Mouse (Mus musculus) thymus, postnatal 25 days (tissue): ENCODE measurements at regions not wholly inside any gene's neighbourhood (a gene's known extent, or its start where the extent isn't known, plus 50 kb on each side); places are given as distances from the start of the nearest gene placed in this dataset.

ENCODE experiments used
- DNase-seq: peaks from one replicate; pipeline ENCODE4 v3.0.0; 2022

- DNase-seq = no peak
Observed at GRCm38 (mm10) chr15:51403581-51403980, 2481.1 kb upstream of the Gm7489 start.

DNA sequence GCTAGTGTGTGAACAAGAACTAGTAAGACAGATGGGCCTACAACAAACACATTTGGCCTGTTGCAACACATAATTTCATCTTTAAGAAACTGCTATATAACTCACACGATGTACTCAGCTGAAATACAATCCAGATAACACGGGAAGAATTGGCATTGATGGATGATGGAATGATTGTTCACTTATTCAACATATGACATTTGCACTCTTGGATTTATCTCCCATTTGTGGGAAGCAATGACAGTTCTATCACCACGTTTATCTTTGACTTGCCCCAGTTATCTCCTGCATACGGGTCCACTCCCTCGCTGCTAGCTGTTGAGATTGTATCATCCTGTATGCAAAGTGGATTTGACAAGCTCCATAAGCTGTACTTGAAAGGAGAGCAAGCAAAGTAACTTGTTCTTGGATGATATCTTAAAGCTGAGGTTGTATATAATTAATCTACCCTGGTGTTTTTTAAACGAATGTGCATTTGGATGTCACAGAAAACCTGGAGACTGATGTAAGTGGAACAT lies 2474.9 kb upstream of the Gm7489 start:
- DNase-seq = no peak

DNA sequence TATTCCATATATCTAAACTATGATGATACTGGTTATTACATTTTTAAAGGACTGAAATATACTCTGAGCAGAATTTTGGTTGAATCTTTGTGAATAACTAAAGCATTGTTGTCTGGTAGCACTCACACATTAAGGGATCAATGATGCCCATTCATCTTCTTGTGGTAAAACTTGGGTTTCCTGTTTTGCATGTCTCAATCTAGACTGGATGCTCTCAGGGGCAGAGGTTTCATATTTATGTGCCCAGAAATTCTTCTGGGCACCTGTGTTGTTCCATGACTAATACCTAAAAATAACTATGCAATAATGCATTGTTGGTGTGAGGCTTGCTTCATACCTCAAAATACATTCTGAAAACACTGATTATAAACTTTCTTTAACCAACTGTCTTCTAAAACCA lies 2472.7 kb upstream of the Gm7489 start:
- DNase-seq = no peak

GRCm38 (mm10) chr15:51442606-51443005 lies 2442.1 kb upstream of the Gm7489 start:
- no peak for DNase-seq

GRCm38 (mm10) chr15:51469895-51470294 lies 2414.8 kb upstream of the Gm7489 start:
- DNase-seq = no peak

DNA sequence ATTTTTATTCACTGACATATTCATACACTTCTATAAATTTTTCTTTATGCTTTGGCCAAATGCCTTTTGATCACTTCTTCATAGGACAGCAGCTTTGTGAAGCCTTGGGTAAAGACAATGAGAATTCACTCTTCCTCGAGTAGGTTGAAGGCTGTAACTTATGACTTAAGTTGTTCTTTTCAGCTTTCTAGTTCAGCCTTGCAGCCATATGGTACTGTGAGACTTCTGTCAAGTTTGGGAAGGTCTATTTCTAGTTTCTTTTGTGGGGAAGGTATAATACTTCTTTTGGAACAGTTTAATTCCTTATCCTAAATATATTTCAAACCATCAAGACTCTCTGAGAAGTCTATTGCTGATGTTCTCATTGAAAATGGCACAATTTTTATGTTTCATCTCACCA lies 2413.6 kb upstream of the Gm7489 start:
- no peak for DNase-seq

- DNase-seq = no peak
Observed at GRCm38 (mm10) chr15:51472049-51472448, 2412.7 kb upstream of the Gm7489 start.

DNA sequence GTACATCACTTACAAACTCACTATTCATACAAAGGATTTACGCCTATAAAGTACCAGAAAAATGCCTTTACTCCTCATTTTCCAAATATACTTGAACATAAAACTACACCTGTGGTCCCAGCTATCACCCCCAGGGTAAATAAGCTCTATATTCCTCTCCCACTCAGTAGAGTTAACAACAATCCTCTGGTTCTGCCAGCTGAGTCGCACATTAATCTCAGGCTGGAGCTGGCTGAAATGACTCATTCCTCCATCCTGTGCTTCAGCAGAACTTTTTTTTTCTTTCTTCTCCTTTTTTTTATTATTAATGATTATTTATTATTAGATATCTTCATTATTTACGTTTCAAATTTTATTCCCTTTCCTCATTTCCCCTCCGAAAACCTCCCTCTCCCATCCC lies 2402.8 kb upstream of the Gm7489 start:
- no peak for DNase-seq

DNA sequence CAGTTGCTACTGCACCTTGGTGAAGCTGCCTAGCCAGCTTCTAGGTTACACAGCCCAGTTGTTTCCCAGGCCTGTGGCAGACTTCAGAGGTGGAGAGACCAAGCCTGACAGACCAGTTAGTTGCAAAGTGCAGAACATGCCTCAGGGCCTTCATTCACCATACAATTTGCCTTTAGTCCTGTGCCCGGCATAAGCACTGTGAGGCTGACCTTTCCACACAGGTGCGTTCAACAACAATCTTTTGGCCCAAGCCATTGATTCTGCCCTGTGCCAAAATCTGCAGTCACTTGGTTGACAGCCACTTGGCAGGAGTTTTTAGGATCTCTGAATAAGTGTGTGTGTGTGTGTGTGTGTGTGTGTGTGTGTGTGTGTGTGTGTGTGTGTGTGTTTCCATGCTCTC lies 2400.5 kb upstream of the Gm7489 start:
- DNase-seq = no peak

- no peak for DNase-seq
Observed at GRCm38 (mm10) chr15:51485554-51485953, 2399.2 kb upstream of the Gm7489 start.

- DNase-seq = no peak
Observed at GRCm38 (mm10) chr15:51502058-51502741, 2382.5 kb upstream of the Gm7489 start.

GRCm38 (mm10) chr15:51502742-51503270 lies 2381.9 kb upstream of the Gm7489 start:
- no peak for DNase-seq

GRCm38 (mm10) chr15:51503341-51503740 lies 2381.4 kb upstream of the Gm7489 start:
- no peak for DNase-seq

- no peak for DNase-seq
Observed at GRCm38 (mm10) chr15:51504016-51504760, 2380.5 kb upstream of the Gm7489 start.

DNA sequence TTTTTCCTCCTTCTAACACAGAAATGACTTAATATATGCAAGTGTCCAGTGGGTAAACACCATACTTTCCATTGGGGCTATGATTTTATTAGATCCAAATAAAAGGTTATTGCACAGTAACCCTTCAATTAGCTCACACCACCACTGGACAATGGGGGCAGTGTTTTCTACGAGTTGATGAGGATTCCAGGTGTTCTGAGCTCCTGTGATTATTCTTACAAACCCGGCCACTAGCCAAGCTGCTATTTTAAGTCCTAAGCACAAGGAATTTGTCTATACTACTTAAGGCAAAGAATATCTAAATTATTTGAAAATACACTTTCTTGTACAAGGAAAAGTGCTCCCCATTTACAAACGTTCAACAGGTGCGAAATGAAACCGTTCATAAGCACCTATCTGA lies 2379.9 kb upstream of the Gm7489 start:
- no peak for DNase-seq

GRCm38 (mm10) chr15:51507126-51507525 lies 2377.6 kb upstream of the Gm7489 start:
- DNase-seq = no peak

DNA sequence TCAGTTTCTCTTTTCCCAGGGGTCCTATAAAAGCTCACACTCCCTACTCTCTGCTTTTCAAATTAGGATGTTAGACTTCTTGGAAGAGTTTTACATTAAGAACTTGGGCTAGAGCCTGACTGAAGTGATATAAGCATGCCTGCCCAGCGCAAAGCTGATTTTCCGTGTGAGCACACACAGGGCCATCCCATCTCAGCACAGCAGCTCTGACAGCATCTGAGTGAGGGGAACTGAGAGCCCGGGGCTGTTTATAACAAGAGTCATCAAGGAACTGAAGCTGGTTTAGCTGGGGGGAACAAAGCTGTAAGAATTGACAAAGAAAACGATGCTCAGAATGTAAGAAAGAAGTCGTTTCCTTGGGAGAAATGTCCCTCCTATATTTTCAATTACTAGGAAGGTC lies 2373.4 kb upstream of the Gm7489 start:
- DNase-seq = no peak

DNA sequence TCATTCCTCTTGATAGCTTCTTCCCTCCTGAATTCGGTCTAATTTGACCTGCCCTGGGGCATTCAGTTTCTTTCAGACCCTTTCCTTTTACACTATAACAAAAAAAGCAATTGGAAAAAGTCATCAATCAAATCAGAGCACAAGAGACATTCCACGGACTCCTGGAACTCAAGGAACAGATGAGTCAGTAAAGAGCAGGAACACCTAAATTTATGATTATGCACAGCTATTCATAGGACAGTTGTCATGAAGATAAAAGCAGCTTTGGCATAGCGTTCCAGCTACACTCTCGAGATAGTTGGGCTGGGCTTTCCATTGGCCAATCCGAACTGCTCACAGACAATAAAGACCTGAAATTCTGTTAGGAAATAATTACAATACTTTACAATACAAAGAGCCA lies 2348.4 kb upstream of the Gm7489 start:
- no peak for DNase-seq

- no peak for DNase-seq
Observed at GRCm38 (mm10) chr15:51551216-51551775, 2333.4 kb upstream of the Gm7489 start.

DNA sequence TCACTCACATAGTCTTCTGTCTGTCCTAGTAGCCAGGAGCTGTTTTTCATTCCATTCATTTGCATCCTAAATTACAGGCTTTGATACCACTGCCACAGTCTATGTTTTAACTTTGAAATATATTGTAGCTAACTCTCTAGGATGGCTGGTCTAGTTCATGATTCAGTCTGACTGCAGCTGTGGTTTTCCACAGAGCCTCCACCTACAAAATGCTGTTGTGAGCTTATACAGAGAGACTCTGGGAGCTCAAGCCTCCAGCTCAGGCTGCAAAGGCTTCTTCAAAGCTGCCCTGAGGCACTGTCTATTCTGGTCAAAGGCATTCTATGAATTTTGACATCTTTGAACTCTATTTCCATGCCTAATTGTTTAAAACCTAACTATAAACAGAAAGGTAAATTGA lies 2326.5 kb upstream of the Gm7489 start:
- no peak for DNase-seq

DNA sequence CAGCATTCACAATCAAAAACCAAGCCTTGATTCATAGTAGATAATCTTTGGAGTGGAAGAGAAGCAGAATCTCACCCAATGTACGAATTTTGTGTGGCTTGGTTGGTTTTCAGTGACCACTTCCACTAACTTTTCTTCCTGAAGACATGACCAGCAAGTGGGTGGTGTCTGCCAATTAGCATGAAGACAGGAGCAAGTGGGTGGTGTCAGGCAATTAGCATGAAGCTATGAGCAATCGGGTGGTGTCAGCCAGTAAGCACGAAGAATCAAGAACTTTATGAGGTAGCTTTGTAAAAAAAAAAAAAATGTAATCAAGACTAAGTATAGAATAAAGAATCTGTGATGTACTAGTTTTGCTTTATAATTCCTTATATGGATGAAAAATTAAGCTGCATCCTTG lies 2319.2 kb upstream of the Gm7489 start:
- DNase-seq = no peak

DNA sequence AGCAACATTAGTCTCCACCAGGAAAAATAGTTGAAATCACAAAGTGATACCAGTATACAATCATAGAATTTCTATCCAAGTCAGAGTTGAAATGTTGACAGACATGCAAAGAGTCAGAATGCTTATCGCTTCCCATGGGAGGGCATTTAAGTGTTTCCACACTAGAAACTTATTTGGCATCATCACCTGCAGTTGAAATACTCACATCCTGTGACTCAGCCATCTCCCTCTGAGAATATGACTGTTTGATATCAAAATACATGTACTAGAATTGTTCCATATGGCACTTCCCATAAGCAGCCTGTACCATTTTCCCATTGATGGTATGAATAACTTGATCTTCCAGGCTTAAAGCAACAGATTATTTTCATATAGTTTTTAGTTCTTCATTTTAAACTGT lies 2314.1 kb upstream of the Gm7489 start:
- no peak for DNase-seq

DNA sequence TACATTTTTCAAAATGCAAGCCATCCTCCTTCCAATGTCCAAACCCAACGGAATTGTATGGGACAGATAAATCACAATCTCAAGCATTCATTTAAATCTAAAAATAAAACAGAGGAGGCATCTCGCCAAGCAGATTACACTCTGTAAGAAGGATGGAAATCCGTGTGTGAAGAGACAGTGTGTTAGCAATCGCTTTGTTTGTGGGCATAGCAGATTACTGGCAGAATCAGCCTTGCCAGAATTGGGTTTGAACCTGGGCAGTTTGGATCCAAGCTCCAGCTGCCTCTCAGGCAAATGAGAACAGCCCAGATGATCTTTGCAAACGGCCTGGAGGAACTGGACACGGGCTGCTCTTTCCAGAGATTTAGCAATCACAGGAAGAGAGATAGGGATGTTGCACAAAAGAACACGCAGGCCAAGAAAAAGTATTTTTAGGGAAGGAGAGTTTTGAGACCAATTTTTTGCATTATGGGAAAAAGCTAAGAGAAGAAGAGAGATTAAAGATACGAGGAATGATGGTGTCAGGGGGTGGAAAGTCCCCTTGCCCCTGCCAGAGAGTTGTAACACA lies 2310.1 kb upstream of the Gm7489 start:
- no peak for DNase-seq

DNA sequence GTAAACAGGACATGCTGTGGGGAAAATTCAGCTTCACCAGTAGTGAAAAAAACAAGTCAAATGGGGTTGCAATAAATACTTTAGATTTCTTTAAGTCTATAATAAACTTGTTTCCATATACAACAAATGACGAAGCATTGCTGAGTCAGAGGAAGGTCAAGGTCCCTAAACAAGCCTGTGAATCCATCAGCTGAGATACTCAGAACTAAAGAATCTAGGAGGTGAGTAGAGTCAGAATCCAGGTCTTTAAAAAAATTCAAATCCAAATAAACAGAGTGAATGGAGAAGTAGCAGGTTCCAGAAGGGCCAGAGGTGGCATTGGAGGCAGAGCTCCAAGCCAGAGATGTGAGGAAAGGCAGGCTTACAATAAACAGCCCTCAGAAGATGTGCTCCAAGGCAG lies 2301.1 kb upstream of the Gm7489 start:
- DNase-seq = no peak
